Mouse (Mus musculus) left cerebral cortex, adult 11 months (tissue): ENCODE measurements around the gene Crisp1.

ENCODE experiments used
- DNase-seq: peaks from one replicate; pipeline ENCODE4 v3.0.0; 2022; ENCODE audit warnings: low spot score

Gene Crisp1

GRCm38 (mm10) chr17:40319062-40319461 lies at the start of gene Crisp1:
Gene Crisp1, minus strand, starts transcription at chr17:40319207.
- no peak for DNase-seq

DNA sequence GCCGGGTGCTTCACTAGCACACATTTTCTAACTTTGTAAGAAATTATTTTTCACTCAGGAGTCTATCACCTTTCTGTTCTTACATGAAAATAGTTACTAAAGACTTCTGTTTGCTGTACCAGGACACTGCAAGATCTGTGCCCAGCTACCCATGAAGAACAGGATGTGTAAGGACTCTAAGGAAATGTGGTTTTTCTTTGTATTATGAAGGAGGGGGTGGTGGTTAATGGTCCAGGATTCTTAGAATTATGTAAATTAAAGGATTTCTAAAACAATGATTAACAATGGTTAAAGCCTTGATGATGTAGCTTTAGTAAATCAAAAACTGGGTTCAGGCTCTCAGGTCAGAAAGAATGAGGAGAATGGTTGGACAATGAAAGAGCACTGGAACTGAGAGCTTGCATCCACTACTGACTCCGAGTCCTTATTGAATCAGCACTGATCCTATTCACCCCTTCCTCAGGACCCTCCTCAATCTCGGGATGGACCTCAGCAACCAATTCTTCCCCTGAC lies 23.5 kb upstream of the Crisp1 start:
- DNase-seq = no peak

- DNase-seq = no peak
Observed at GRCm38 (mm10) chr17:40285435-40285834, 33.6 kb downstream of the Crisp1 start.

DNA sequence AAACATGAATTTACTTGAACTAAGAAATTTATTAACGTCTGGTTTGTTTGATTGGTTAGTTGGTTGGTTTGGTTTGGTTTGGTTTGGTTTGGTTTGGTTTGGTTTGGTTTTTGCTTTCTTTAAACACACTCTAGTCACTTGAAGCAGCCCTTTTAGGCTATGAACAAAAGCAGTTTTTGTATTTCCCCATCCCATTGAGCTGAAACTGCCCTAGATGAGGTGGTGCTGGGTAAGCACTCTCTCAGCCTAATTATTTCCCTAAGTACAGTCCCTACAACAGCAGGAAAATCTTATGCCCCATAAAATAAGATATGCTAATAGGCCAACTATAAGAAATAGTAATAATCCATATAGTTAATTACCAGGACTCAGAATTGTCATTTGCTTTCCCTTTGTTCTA lies 43.5 kb downstream of the Crisp1 start:
- DNase-seq = no peak

GRCm38 (mm10) chr17:40274906-40275470 lies 44.0 kb downstream of the Crisp1 start:
- no peak for DNase-seq

DNA sequence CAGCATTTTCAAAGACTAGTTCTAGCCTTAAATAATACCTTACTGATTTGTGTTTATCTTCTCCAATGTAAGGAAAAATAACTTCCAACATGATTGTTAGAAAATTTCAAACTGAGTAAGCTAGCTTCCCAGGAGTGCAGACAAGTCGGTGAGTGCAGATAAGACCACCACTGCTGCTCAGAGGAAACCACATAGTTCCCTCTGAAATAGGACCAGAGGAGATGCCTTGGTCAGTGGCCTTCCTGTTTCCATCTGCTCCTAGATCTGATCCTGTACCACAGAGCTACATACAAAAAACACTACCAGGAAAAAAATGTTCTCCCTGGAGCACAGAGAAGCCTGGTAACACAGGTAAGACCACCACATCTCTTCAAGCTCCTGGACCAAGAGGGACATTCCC lies 66.5 kb downstream of the Crisp1 start:
- no peak for DNase-seq
